Mouse (Mus musculus) liver, embryonic 14.5 days (tissue): ENCODE results near the gene Wsb1.

Source experiments
- CTCF ChIP-seq: IDR thresholded peaks from 2 replicates; pipeline ENCODE4 v1.5.1; 2016; ENCODE audit warnings: antibody characterized with exemption, low read depth, control low read depth
- EP300 ChIP-seq: IDR thresholded peaks from 2 replicates; pipeline ENCODE4 v1.6.1; 2016; ENCODE audit warnings: antibody characterized with exemption, low read depth

GRCm38 (mm10) chr11:79209113-79209512, 45.4 kb downstream of the Wsb1 start:
- TF ChIP-seq CTCF (no peak), EP300 (no peak)
